Mouse (Mus musculus) hindbrain, embryonic 11.5 days (tissue): ENCODE measurements around the gene Surf1. TPM values are rescaled to one million over a fixed set of nuclear protein-coding genes. Genes with fewer than 3 reads are reported as not detected.

ENCODE experiments used
- ATAC-seq: fragments of 200-750 bp; cut with Nextera tagmentation; 2 replicates; pipeline ENCODE4 v1.8.0; 2017; ENCODE audit warnings: mild to moderate bottlenecking, moderate TSS enrichment, moderate library complexity; ENCODE audit not compliant: low FRiP score
- DNase-seq: peaks from one replicate; pipeline ENCODE4 v3.0.0-alpha.2; 2015; ENCODE audit warnings: low spot score
- H3K27ac ChIP-seq: fragments of 300-500 bp; sonication (generic); 2 replicates; pipeline ENCODE4 v1.5.1; 2014; ENCODE audit warnings: mild to moderate bottlenecking, low read depth, low read length
- H3K27me3 ChIP-seq: fragments of 300-500 bp; sonication (generic); 2 replicates; pipeline ENCODE4 v1.6.1; 2014; ENCODE audit warnings: mild to moderate bottlenecking, low read length, moderate library complexity, mixed read lengths; ENCODE audit not compliant: control insufficient read depth, insufficient read depth
- H3K36me3 ChIP-seq: fragments of 300-500 bp; sonication (generic); 2 replicates; pipeline ENCODE4 v1.6.1; 2014; ENCODE audit warnings: mild to moderate bottlenecking, low read length, moderate library complexity, mixed read lengths; ENCODE audit not compliant: control insufficient read depth, insufficient read depth
- H3K4me1 ChIP-seq: fragments of 300-500 bp; sonication (generic); replicated peaks from 2 replicates; pipeline ENCODE4 v1.6.1; 2014; ENCODE audit warnings: low read length, mixed read lengths; ENCODE audit not compliant: control insufficient read depth, insufficient read depth
- H3K4me2 ChIP-seq: fragments of 300-500 bp; sonication (generic); replicated peaks from 2 replicates; pipeline ENCODE4 v1.6.1; 2014; ENCODE audit warnings: mild to moderate bottlenecking, low read depth, low read length
- H3K4me3 ChIP-seq: fragments of 300-500 bp; sonication (generic); 2 replicates; pipeline ENCODE4 v1.5.1; 2014; ENCODE audit warnings: low read depth, low read length
- H3K9ac ChIP-seq: fragments of 300-500 bp; sonication (generic); 2 replicates; pipeline ENCODE4 v1.6.1; 2014; ENCODE audit warnings: low read depth, low read length
- H3K9me3 ChIP-seq: fragments of 300-500 bp; sonication (generic); 2 replicates; pipeline ENCODE4 v1.6.1; 2016; ENCODE audit warnings: low read length; ENCODE audit not compliant: control insufficient read depth
- WGBS: fragments of 180-500 bp; shearing (Covaris S2); extraction: QIAGEN DNeasy Blood & Tissue Kit; methylation state at CpG from one replicate; pipeline ENCODE4 v1.1.7; 2014; 5-methylcytosine and 5-hydroxymethylcytosine counted together
- polyA plus RNA-seq: library from polyadenylated mRNA; unstranded; fragments of >200 nt; fragmentation: Nextera tagmentation; extraction: Ambion mirVana; gene quantifications from 2 replicates; pipeline ENCODE4 v1.2.1, GENCODE M21; 2014

Gene Surf1
- polyA plus RNA-seq, 1 experiment from 2014 or later: 52.9 TPM

GRCm38 (mm10) chr2:26870666-26871065, 45.7 kb downstream of the Surf1 start:
- Histone ChIP-seq H3K9ac (no peak overlapping the region), H3K4me2 (no peak overlapping the region), H3K27me3 (no peaks in the 10 kb centered on the region), H3K9me3 (no peaks in the 10 kb centered on the region), H3K4me3 (no peak overlapping the region), H3K27ac (no peak overlapping the region), H3K36me3 (no peaks in the 10 kb centered on the region), H3K4me1 (no peaks in the 10 kb centered on the region)
- ATAC-seq: no peak
- DNase-seq: no peak
- WGBS: 71% methylated on average over 6 of the region's 6 CpGs

DNA sequence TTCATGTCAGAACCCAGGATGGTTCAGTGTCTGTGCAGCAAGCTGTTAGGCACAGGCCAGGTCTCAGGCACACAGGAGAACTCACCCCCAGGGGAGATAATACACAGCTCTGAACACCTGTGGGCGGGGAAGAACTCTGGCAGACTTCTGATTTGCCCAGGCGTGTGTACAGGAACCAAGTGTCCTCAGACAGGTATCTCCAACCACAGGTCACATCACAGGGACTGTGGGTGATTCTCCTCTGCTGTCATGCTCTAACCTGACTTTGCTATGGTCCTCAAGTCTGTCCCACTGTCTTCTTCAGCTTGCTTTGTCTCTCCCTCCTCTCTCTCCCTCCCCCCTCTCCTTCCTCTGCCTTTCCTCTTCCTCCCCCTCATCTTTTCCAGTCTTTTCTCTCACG, 51.5 kb downstream of the Surf1 start, which contains the start of gene Abo:
Gene Abo (minus strand): TSS at position 101 of the 400 bp plus-strand sequence.
- Histone ChIP-seq H3K27me3 (no peaks in the 10 kb centered on the region), H3K27ac (no peak within 1 kb of the TSS), H3K36me3 (no peaks in the 10 kb centered on the region), H3K4me3 (no peak within 1 kb of the TSS), H3K4me2 (no peak within 1 kb of the TSS), H3K9ac (no peak within 1 kb of the TSS), H3K9me3 (no peaks in the 10 kb centered on the region), H3K4me1 (no peaks in the 10 kb centered on the region)
- ATAC-seq (no peak), DNase-seq (no peak)
- 65% methylated on average over 3 of the region's 3 CpGs for WGBS

Other genes starting within 250 kb of the Surf1 start
- gene Lcn4, start 245.2 kb downstream of the Surf1 start, polyA plus RNA-seq: not detected in 2 replicates
- gene Abo, start 51.6 kb downstream of the Surf1 start, polyA plus RNA-seq: not detected in 2 replicates
- gene Surf6, start 13.7 kb downstream of the Surf1 start, polyA plus RNA-seq: 16.7 and 18.4 TPM in 2 replicates
- gene Med22, start 5.9 kb downstream of the Surf1 start, polyA plus RNA-seq: 77.3 and 88.9 TPM in 2 replicates
- gene Rpl7a, start 5.8 kb downstream of the Surf1 start, polyA plus RNA-seq: 627 and 628 TPM in 2 replicates
- gene Surf2, start 163 bp downstream of the Surf1 start, polyA plus RNA-seq: 44.6 and 50.7 TPM in 2 replicates
- 140 and 143 TPM in 2 replicates for gene Surf4, start 17.4 kb upstream of the Surf1 start, polyA plus RNA-seq
- gene Stkld1, start 17.5 kb upstream of the Surf1 start, polyA plus RNA-seq: not detected in 2 replicates
- gene Rexo4, start 47.9 kb upstream of the Surf1 start, polyA plus RNA-seq: 48.5 and 50.5 TPM in 2 replicates
- gene Adamts13, start 56.9 kb upstream of the Surf1 start, polyA plus RNA-seq: not detected in 2 replicates
- 91.7 and 98.9 TPM in 2 replicates for gene Cacfd1, start 93.4 kb upstream of the Surf1 start, polyA plus RNA-seq
- 1.1 and 2.3 TPM in 2 replicates for gene Slc2a6, start 111.5 kb upstream of the Surf1 start, polyA plus RNA-seq
- 1.9 and 3.6 TPM in 2 replicates for gene Mymk, start 155.6 kb upstream of the Surf1 start, polyA plus RNA-seq
- gene Adamtsl2, start 162.8 kb upstream of the Surf1 start, polyA plus RNA-seq: 5.6 and 6.2 TPM in 2 replicates
- 0.23 and 0.43 TPM in 2 replicates for gene Fam163b, start 226.0 kb upstream of the Surf1 start, polyA plus RNA-seq
- gene Dbh, start 248.7 kb upstream of the Surf1 start, polyA plus RNA-seq: 2.4 and 2.6 TPM in 2 replicates